Mouse (Mus musculus) CH12.LX (cell line): ENCODE measurements around the gene Lrp6. TPM values are rescaled to one million over a fixed set of nuclear protein-coding genes. Genes with fewer than 3 reads are reported as not detected.

Experiments used
- DNase-seq: peaks from one replicate; pipeline ENCODE4 v3.0.0-alpha.2; 2013; ENCODE audit errors: extremely low read depth
- H3K27ac ChIP-seq: 2 replicates; pipeline ENCODE4 v1.5.1; 2012; ENCODE audit warnings: low read depth, mild to moderate bottlenecking, control low read depth, moderate library complexity; ENCODE audit not compliant: insufficient read depth
- H3K27me3 ChIP-seq: replicated peaks from 2 replicates; pipeline ENCODE3; 2012; ENCODE audit warnings: inconsistent platforms
- H3K36me3 ChIP-seq, 2 experiments: replicated peaks in 1 of 2; 2 replicates each; pipeline versions ENCODE3 to v1.6.1; 2012; ENCODE audit warnings: inconsistent platforms in 1 of 2, low read length in 1 of 2, mild to moderate bottlenecking in 1 of 2, mixed read lengths in 1 of 2, moderate library complexity in 1 of 2; ENCODE audit not compliant: control insufficient read depth in 1 of 2, insufficient read depth in 1 of 2
- H3K4me1 ChIP-seq, 2 experiments: 2 replicates each; pipeline ENCODE4 v1.6.1; 2012; ENCODE audit warnings: inconsistent platforms in 1 of 2, moderate library complexity in 1 of 2; ENCODE audit not compliant: insufficient read depth in 2 of 2, control insufficient read depth in 1 of 2
- H3K4me2 ChIP-seq: 2 replicates; pipeline ENCODE4 v1.6.1; 2012; ENCODE audit warnings: low read depth, mild to moderate bottlenecking, control low read depth; ENCODE audit not compliant: poor library complexity, insufficient read depth, severe bottlenecking
- H3K4me3 ChIP-seq, 3 experiments: fragments of 150-350 bp in 1 of 3; sonication (generic) in 1 of 3; replicated peaks in 1 of 3; 2 replicates each; pipeline versions ENCODE3 to v1.5.1; 2011 to 2012; ENCODE audit warnings: low read depth in 2 of 3, low read length in 2 of 3, mild to moderate bottlenecking in 2 of 3, moderate library complexity in 2 of 3, control low read depth in 1 of 3, improper control_type of control experiment in 1 of 3, inconsistent platforms in 1 of 3, mixed read lengths in 1 of 3; ENCODE audit not compliant: poor library complexity in 1 of 3
- H3K79me2 ChIP-seq: replicated peaks from 2 replicates; pipeline ENCODE4 v1.6.1; 2012; ENCODE audit warnings: mild to moderate bottlenecking, moderate library complexity; ENCODE audit not compliant: control insufficient read depth, poor library complexity, insufficient read depth, severe bottlenecking; ENCODE audit errors: extremely low read depth
- H3K9ac ChIP-seq: 2 replicates; pipeline ENCODE4 v1.6.1; 2012; ENCODE audit warnings: low read depth, mild to moderate bottlenecking, control low read depth, moderate library complexity; ENCODE audit not compliant: insufficient read depth
- H3K9me3 ChIP-seq: replicated peaks from 2 replicates; pipeline ENCODE3; 2012; ENCODE audit warnings: low read length, inconsistent platforms, mixed read lengths
- BHLHE40 ChIP-seq: IDR thresholded peaks from 2 replicates; pipeline ENCODE4 v1.6.1; 2011; ENCODE audit warnings: mild to moderate bottlenecking, low read depth, low read length, improper control_type of control experiment
- CHD2 ChIP-seq: IDR thresholded peaks from 2 replicates; pipeline ENCODE4 v1.6.1; 2011; ENCODE audit warnings: low read length, improper control_type of control experiment
- CTCF ChIP-seq, 2 experiments: IDR thresholded peaks in 1 of 2; conservative IDR thresholded peaks in 1 of 2; 2 replicates each; pipeline ENCODE4 v1.5.1; 2011 to 2012; ENCODE audit warnings: low read depth in 2 of 2, low read length in 2 of 2, improper control_type of control experiment in 1 of 2, inconsistent platforms in 1 of 2, mild to moderate bottlenecking in 1 of 2, moderate library complexity in 1 of 2
- E2F4 ChIP-seq: IDR thresholded peaks from 2 replicates; pipeline ENCODE4 v1.6.1; 2011; ENCODE audit warnings: low read depth, low read length, improper control_type of control experiment; ENCODE audit not compliant: insufficient replicate concordance
- ELF1 ChIP-seq: IDR thresholded peaks from 2 replicates; pipeline ENCODE4 v1.6.1; 2014; ENCODE audit warnings: low read depth, mild to moderate bottlenecking, inconsistent platforms, low read length, improper control_type of control experiment
- EP300 ChIP-seq: IDR thresholded peaks from 2 replicates; pipeline ENCODE4 v1.6.1; 2011; ENCODE audit warnings: low read length, improper control_type of control experiment
- GABPA ChIP-seq: IDR thresholded peaks from 2 replicates; pipeline ENCODE4 v1.6.1; 2012; ENCODE audit warnings: low read depth, low read length, improper control_type of control experiment, inconsistent platforms; ENCODE audit not compliant: insufficient replicate concordance
- HCFC1 ChIP-seq: IDR thresholded peaks from 2 replicates; pipeline ENCODE4 v1.6.1; 2012; ENCODE audit warnings: low read depth, mild to moderate bottlenecking, inconsistent platforms, low read length, improper control_type of control experiment
- IRF4 ChIP-seq: IDR thresholded peaks from 2 replicates; pipeline ENCODE4 v1.6.1; 2014; ENCODE audit warnings: low read depth, mild to moderate bottlenecking, inconsistent platforms, low read length, improper control_type of control experiment
- JUN ChIP-seq: IDR thresholded peaks from 2 replicates; pipeline ENCODE4 v1.6.1; 2011; ENCODE audit warnings: low read depth, mild to moderate bottlenecking, low read length, improper control_type of control experiment, moderate library complexity; ENCODE audit not compliant: insufficient read depth
- MAFK ChIP-seq: IDR thresholded peaks from 2 replicates; pipeline ENCODE4 v1.6.1; 2011; ENCODE audit warnings: low read length, improper control_type of control experiment; ENCODE audit not compliant: insufficient replicate concordance
- MAX ChIP-seq: IDR thresholded peaks from 2 replicates; pipeline ENCODE4 v1.6.1; 2011; ENCODE audit warnings: low read length, improper control_type of control experiment
- MAZ ChIP-seq: IDR thresholded peaks from 2 replicates; pipeline ENCODE4 v1.6.1; 2012; ENCODE audit warnings: low read depth, mild to moderate bottlenecking, inconsistent platforms, low read length, improper control_type of control experiment, moderate library complexity
- MEF2A ChIP-seq: IDR thresholded peaks from 2 replicates; pipeline ENCODE4 v1.6.1; 2014; ENCODE audit warnings: low read depth, mild to moderate bottlenecking, inconsistent platforms, low read length, improper control_type of control experiment, borderline replicate concordance
- MXI1 ChIP-seq: IDR thresholded peaks from 2 replicates; pipeline ENCODE4 v1.6.1; 2011; ENCODE audit warnings: mild to moderate bottlenecking, low read depth, low read length, improper control_type of control experiment
- MYC ChIP-seq: IDR thresholded peaks from 2 replicates; pipeline ENCODE4 v1.6.1; 2011; ENCODE audit warnings: low read depth, mild to moderate bottlenecking, improper control_type of control experiment, low read length
- NELFE ChIP-seq: IDR thresholded peaks from 2 replicates; pipeline ENCODE4 v1.6.1; 2011; ENCODE audit warnings: low read depth, low read length, improper control_type of control experiment
- NRF1 ChIP-seq: IDR thresholded peaks from 2 replicates; pipeline ENCODE4 v1.6.1; 2014; ENCODE audit warnings: low read depth, mild to moderate bottlenecking, inconsistent platforms, low read length, improper control_type of control experiment, moderate library complexity
- POLR2AphosphoS2 ChIP-seq: IDR thresholded peaks from 2 replicates; pipeline ENCODE4 v1.6.1; 2011; ENCODE audit warnings: low read depth, low read length, improper control_type of control experiment
- SIN3A ChIP-seq: IDR thresholded peaks from 2 replicates; pipeline ENCODE4 v1.6.1; 2012; ENCODE audit warnings: low read length, improper control_type of control experiment, inconsistent platforms
- TCF12 ChIP-seq: IDR thresholded peaks from 2 replicates; pipeline ENCODE4 v1.6.1; 2014; ENCODE audit warnings: low read depth, mild to moderate bottlenecking, inconsistent platforms, low read length, improper control_type of control experiment
- USF1 ChIP-seq: IDR thresholded peaks from 2 replicates; pipeline ENCODE4 v1.6.1; 2014; ENCODE audit warnings: low read depth, mild to moderate bottlenecking, inconsistent platforms, low read length, improper control_type of control experiment
- ZMIZ1 ChIP-seq: IDR thresholded peaks from 2 replicates; pipeline ENCODE4 v1.6.1; 2012; ENCODE audit warnings: low read depth, mild to moderate bottlenecking, inconsistent platforms, low read length, improper control_type of control experiment
- ZNF384 ChIP-seq: IDR thresholded peaks from 2 replicates; pipeline ENCODE4 v1.6.1; 2012; ENCODE audit warnings: low read depth, low read length, improper control_type of control experiment, inconsistent platforms
- dilution Hi-C: fragments of 300-500 bp; cut with MboI; formaldehyde crosslinking; loops from 2 replicates; pipeline ENCODE4 v1.14.3; 2020; ENCODE audit warnings: low sequenced_read_pairs; ENCODE audit not compliant: extremely low pct_unique_long_range_greater_than_20kb, extremely low pct_ligation_motif_present
- in situ Hi-C: fragments of 300-500 bp; cut with MboI; formaldehyde crosslinking; loops from 3 replicates; pipeline ENCODE4 v1.14.3; 2019; ENCODE audit warnings: low sequenced_read_pairs, low pct_ligation_motif_present, low pct_unique_long_range_greater_than_20kb, mixed read lengths
- polyA plus RNA-seq: library from polyadenylated mRNA; unstranded; fragments of >175 nt; gene quantifications from 2 replicates; pipeline ENCODE4 v1.2.1, GENCODE M21; 2012; ENCODE audit warnings: low read depth; ENCODE audit not compliant: insufficient read length
- total RNA-seq, 2 experiments: library from RNA; depleted of rRNA; stranded (reverse); fragments of 300-350 nt in 1 of 2; fragments of >200 nt in 1 of 2; gene quantifications; 2 replicates each; pipeline ENCODE4 v1.2.3; 2012 to 2014

The Lrp6 gene
- total and polyA plus RNA-seq, 3 experiments = 12.4 to 15.6 (median 13.3) TPM

GRCm38 (mm10) chr6:134533021-134533420, 33.7 kb downstream of the Lrp6 start:
- Histone ChIP-seq H3K9ac (no peak overlapping the region), H3K27me3 (no peaks in the 10 kb centered on the region), H3K9me3 (no peaks in the 10 kb centered on the region), H3K36me3 (peaks cover 0 to 19% of the 10 kb centered on the region in 2 experiments), H3K4me3 (no peak overlapping the region), H3K27ac (no peak overlapping the region), H3K4me1 (peaks cover 0 to 22% of the 10 kb centered on the region in 2 experiments; a peak in 2 of 4 replicates), H3K79me2 (peaks cover 5% of the 10 kb centered on the region; the same call in 1 of the 2 replicates), H3K4me2 (no peak overlapping the region)
- TF ChIP-seq SIN3A (no peak), HCFC1 (no peak), TCF12 (no peak), ZMIZ1 (no peak), NRF1 (no peak), MAZ (no peak), MXI1 (no peak), MAFK (no peak), NELFE (no peak), MYC (no peak), CTCF (conservative IDR thresholded peaks at IDR 0.05 in 1 of 2, IDR thresholded peaks at IDR 0.05 in 1 of 2; ENCODE audit: low read depth in 2 of 2, low read length in 2 of 2) (no peak), POLR2AphosphoS2 (no peak), MEF2A (no peak), BHLHE40 (no peak), MAX (no peak), E2F4 (no peak), EP300 (no peak), CHD2 (no peak)
- no peak for DNase-seq
- in situ Hi-C loops (no loop called here), dilution Hi-C loops (no loop called here)

GRCm38 (mm10) chr6:134531950-134532349, 34.8 kb downstream of the Lrp6 start:
- in situ Hi-C loops (no loop called here), dilution Hi-C loops (no loop called here)
- Histone ChIP-seq H3K4me3 (no peak overlapping the region), H3K36me3 (peaks cover 0 to 23% of the 10 kb centered on the region in 2 experiments), H3K4me2 (no peak overlapping the region), H3K79me2 (peaks cover 5% of the 10 kb centered on the region; the same call in 1 of the 2 replicates), H3K27me3 (no peaks in the 10 kb centered on the region), H3K9ac (no peak overlapping the region), H3K9me3 (no peaks in the 10 kb centered on the region), H3K4me1 (peaks cover 0 to 13% of the 10 kb centered on the region in 2 experiments; a peak in 2 of 4 replicates), H3K27ac (no peak overlapping the region)
- TF ChIP-seq MAZ (no peak), MXI1 (no peak), CTCF (conservative IDR thresholded peaks at IDR 0.05 in 1 of 2, IDR thresholded peaks at IDR 0.05 in 1 of 2; ENCODE audit: low read depth in 2 of 2, low read length in 2 of 2) (no peak), GABPA (no peak), IRF4 (no peak), ZNF384 (no peak), MYC (no peak), USF1 (no peak), ELF1 (no peak), JUN (no peak), HCFC1 (no peak)
- TF ChIP-seq, all 38 proteins: peak for 0
- no peak for DNase-seq
